Mouse (Mus musculus): ENCODE data around the gene Dohh.

- no peak for TF ChIP-seq CTCF (IDR thresholded peaks at IDR 0.05; ENCODE audit: control insufficient read depth, insufficient read depth, low read length)
- TF ChIP-seq POLR2A (IDR thresholded peaks at IDR 0.05; ENCODE audit: borderline replicate concordance, control insufficient read depth, low read depth, low read length), result no peak
Measured at GRCm38 (mm10) chr10:81423476-81424245, 39.4 kb downstream of the Dohh start.

Measured in bone marrow, adult 2 months (tissue).